Mouse (Mus musculus) ES-Bruce4 (cell line): ENCODE measurements at regions not wholly inside any gene's neighbourhood (a gene's known extent, or its start where the extent isn't known, plus 50 kb on each side); places are given as distances from the start of the nearest gene placed in this dataset.

Source experiments
- H3K27ac ChIP-seq: 2 replicates; pipeline ENCODE4 v1.5.1; 2012; ENCODE audit warnings: low read length, inconsistent platforms; ENCODE audit not compliant: insufficient read depth
- H3K27me3 ChIP-seq: 2 replicates; pipeline ENCODE4 v1.6.1; 2012; ENCODE audit warnings: mild to moderate bottlenecking, low read length, inconsistent platforms; ENCODE audit not compliant: control insufficient read depth, poor library complexity, insufficient read depth, severe bottlenecking
- H3K36me3 ChIP-seq: 2 replicates; pipeline ENCODE4 v1.6.1; 2012; ENCODE audit warnings: inconsistent platforms, mild to moderate bottlenecking, low read length, moderate library complexity; ENCODE audit not compliant: control insufficient read depth, poor library complexity, insufficient read depth, severe bottlenecking
- H3K4me1 ChIP-seq: one replicate; pipeline ENCODE4 v1.8.1; 2011; ENCODE audit warnings: low read length; ENCODE audit not compliant: control insufficient read depth, insufficient read depth
- H3K4me3 ChIP-seq: 2 replicates; pipeline ENCODE4 v1.5.1; 2011; ENCODE audit warnings: low read depth, mild to moderate bottlenecking, low read length
- H3K9ac ChIP-seq: 2 replicates; pipeline ENCODE4 v1.6.1; 2012; ENCODE audit warnings: low read depth, mild to moderate bottlenecking, inconsistent platforms; ENCODE audit not compliant: poor library complexity, severe bottlenecking
- H3K9me3 ChIP-seq: replicated peaks from 2 replicates; pipeline ENCODE4 v1.6.1; 2012; ENCODE audit warnings: mild to moderate bottlenecking, low read length, inconsistent platforms; ENCODE audit not compliant: control insufficient read depth, poor library complexity, insufficient read depth, severe bottlenecking
- CTCF ChIP-seq: IDR thresholded peaks from one replicate; pipeline ENCODE4 v1.8.1; 2011; ENCODE audit warnings: low read depth, low read length
- EP300 ChIP-seq: IDR thresholded peaks from 2 replicates; pipeline ENCODE4 v1.6.1; 2011; ENCODE audit warnings: low read depth, low read length; ENCODE audit not compliant: insufficient read depth
- POLR2A ChIP-seq: IDR thresholded peaks from one replicate; pipeline ENCODE4 v1.8.1; 2011; ENCODE audit warnings: low read length; ENCODE audit not compliant: insufficient read depth

DNA sequence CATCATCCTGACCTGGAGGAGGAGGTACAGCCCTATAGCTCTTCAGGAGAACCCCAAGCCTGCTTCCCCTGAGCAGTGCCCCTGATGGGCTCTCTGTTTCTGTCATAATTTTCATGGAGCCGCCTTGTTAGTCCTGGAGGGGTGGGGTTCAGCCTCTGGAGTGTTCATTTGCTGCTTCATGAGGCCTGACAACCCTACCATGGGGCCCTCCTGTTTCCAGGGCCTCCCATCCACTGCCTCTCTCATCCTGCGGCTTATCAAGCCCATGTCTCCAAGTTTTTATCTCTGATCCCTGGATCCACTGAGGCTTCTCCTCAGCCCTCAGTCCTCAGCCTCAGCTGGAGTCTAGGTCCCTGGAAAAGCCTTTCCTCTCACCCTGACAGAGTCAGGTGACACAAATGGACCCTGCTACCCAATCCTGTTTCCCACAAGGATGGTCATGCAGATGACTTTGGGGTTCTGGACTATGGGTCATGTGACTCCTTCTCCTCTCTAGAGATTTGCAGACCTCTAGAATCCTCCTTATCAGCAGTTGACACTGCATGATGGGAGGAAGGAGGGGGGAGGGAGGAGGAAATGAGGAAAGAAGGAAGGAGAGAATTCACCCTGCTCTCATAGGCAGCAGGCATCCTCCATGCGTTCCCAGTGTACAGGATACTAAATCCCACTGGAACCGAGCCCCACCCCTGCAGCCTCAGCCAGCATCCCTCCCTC, 59.3 kb upstream of the Runx3 start:
- Histone ChIP-seq H3K36me3 (no peaks in the 10 kb centered on the region), H3K27ac (no peak overlapping the region), H3K4me1 (no peaks in the 10 kb centered on the region), H3K9me3 (no peaks in the 10 kb centered on the region), H3K27me3 (no peaks in the 10 kb centered on the region), H3K4me3 (no peak overlapping the region), H3K9ac (no peak overlapping the region)
- TF ChIP-seq CTCF (no peak), EP300 (no peak)

DNA sequence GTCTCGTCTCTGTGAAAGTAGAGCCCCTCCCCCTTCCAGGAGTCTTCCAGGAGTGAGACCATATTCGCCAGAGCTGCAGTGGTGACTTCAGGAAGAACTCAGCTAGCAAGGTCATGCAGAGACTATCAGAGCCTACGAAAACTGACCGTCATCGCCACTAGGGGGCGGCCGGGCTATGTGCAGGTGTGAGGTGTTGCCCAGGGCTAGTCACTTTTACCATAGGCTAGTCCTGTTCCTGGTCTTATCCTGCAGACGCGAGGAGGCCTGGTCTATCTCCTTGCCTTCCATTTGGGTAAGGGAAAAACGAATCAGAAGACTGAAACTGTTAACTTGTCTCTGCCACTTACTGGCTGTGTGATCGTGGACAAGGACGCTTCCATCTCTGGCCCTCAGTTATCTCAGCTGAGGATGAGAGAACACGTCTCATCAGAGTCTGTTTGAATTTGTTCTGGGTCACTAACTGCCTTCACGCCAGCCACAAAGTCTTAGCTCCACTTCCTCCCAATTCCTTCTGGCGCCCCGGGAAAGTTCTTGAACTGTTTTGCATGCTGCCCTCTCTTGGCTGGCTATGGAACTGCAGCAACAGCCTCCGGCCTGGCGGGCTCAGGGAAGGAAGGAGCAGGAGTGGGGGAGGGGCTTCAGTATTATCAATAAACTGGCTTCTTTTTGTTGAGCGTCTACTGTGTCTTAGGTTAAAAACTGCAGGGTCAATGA, 53.5 kb upstream of the Runx3 start:
- Histone ChIP-seq H3K27me3 (no peaks in the 10 kb centered on the region), H3K9me3 (no peaks in the 10 kb centered on the region), H3K27ac (peak overlapping the region; percentile 52), H3K9ac (no peak overlapping the region), H3K36me3 (no peaks in the 10 kb centered on the region), H3K4me1 (no peaks in the 10 kb centered on the region), H3K4me3 (no peak overlapping the region)
- TF ChIP-seq EP300 = no peak
- TF ChIP-seq CTCF = peak; percentile 92

DNA sequence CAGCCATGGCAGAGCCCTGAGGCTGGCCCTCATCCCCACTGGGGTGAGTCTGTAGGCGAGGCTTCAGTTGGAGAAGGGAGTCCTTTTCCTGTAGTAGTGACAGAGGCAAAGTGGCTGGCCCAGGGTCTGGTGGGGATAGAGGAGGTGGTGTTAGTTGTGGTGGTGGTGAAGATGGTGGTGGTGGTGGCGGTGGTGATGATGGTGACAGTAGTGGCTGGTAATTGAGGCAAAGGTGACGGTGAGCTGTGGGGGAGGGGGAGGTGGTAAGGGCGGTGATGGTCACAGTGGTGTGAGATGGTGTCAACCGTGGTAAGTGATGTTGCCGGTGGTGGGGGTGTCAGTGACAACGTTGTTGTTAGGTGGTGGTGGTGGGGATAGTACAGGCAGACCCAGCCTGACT, 52.6 kb upstream of the Runx3 start:
- no peaks in the 10 kb centered on the region for H3K36me3 ChIP-seq
- no peaks in the 10 kb centered on the region for H3K9me3 ChIP-seq
- H3K4me1 ChIP-seq = no peaks in the 10 kb centered on the region
- no peak overlapping the region for H3K9ac ChIP-seq
- H3K4me3 ChIP-seq = no peak overlapping the region
- no peaks in the 10 kb centered on the region for H3K27me3 ChIP-seq
- TF ChIP-seq CTCF = no peak
- no peak for TF ChIP-seq POLR2A
- TF ChIP-seq EP300 = no peak
- no peak overlapping the region for H3K27ac ChIP-seq

DNA sequence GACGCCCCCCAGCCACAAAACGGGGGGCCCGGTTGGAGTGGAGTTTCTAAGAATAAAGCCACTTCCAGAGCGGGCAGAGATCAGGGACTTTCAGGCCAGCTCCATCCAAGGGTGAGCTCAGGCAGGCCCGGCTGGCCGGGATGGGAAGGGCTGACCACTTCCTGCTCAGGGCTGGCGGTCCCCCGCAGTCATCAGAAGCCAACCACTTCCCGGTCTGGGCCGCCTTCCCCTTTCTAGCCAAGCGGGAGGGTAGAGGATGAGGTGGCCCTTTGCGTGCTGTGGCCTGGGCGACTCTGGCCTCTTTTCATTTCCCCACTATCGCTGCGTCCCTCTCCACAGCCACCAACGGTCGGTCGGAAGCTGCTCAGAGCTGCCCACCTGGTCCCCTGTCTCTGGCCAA, 50.6 kb upstream of the Runx3 start:
- no peaks in the 10 kb centered on the region for H3K36me3 ChIP-seq
- no peaks in the 10 kb centered on the region for H3K4me1 ChIP-seq
- peak overlapping the region; percentile 17; the same call in 1 of the 2 replicates for H3K9ac ChIP-seq
- no peak overlapping the region for H3K27ac ChIP-seq
- H3K4me3 ChIP-seq = peak overlapping the region; percentile 2; the same call in 1 of the 2 replicates
- TF ChIP-seq POLR2A = no peak
- TF ChIP-seq CTCF = no peak
- no peak for TF ChIP-seq EP300
- H3K27me3 ChIP-seq = no peaks in the 10 kb centered on the region
- H3K9me3 ChIP-seq = no peaks in the 10 kb centered on the region
